Mouse (Mus musculus): ENCODE measurements around the gene Afg1l.

The Afg1l gene

DNA sequence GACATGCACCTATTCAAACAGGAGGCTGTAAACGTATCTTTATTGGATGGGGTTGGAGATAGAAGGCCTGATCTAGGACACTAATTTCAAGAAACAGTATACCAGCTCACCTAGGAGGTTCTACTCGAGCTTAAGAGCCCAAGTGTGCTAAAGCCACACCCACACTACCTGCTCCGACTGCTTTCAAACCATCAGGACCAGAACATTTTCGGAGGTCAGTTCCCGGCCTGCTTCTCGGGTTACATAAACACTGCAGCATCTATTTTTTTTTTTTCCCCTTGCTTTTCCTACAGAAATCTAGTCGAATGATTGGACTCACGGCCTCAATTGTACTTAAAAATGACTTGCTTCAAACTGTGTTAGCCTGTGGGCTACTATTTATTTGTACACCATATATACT lies 214.7 kb downstream of the Afg1l start:
- DNase-seq = no peak
